12 mouse cellular contexts compared by ENCODE assay signal in the genomic region with DNA sequence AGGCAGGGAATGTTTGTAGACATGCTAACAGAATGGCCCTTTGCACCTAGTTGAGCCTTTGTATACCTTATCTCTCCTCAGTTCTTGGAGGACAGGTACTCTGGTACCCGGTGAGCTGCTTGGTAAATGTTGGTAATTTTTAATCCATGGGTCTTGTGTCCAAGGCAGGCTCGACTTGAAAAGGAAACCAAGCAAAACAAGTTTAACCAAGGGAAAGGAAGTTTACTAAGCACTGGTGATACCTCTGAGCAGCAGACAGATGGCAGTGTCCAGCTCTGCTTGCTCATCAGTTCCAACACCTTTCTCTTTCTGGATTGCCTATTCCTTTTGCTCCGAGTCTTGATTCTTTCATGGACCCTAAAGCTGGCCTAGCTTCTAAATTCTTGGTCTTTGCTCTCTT. TPM values are rescaled to one million over a fixed set of nuclear protein-coding genes. Genes with fewer than 3 reads are reported as not detected.
DNase-seq lines count a peak whose midpoint lies in the region; ATAC-seq and TF ChIP-seq lines count a peak whose summit lies in the region.
"Had no signal": no experiment of that assay in that cellular context is flagged by ENCODE, and none has a peak within 500 bp of the region (broad histone marks: within the 10 kb centered on the region; RNA-seq: fewer than 3 reads in every experiment).

No protein-coding gene starts in this region.

- H3K36me3 ChIP-seq in heart, postnatal 0 days (replicated peaks; ENCODE audit: control insufficient read depth, insufficient read depth, low read length), result peaks cover 37% of the 10 kb centered on the region
- H3K36me3 ChIP-seq in spleen, adult 2 months (ENCODE audit: control insufficient read depth, insufficient read depth, low read length), result peaks cover 20% of the 10 kb centered on the region

- TF ChIP-seq EP300 in heart, postnatal 0 days (IDR thresholded peaks at IDR 0.05; ENCODE audit: low read depth), result no peak

- no peak overlapping the region for H3K4me2 ChIP-seq in heart, postnatal 0 days (ENCODE audit: low read depth, low read length)
- H3K4me2 ChIP-seq: limb, embryonic 12.5 days had no signal

- no peaks in the 10 kb centered on the region for H3K27me3 ChIP-seq in heart, postnatal 0 days (ENCODE audit: control insufficient read depth, insufficient read depth, low read length)
- H3K27me3 ChIP-seq in spleen, adult 2 months (ENCODE audit: control insufficient read depth, insufficient read depth, low read length), result no peaks in the 10 kb centered on the region
- H3K27me3 ChIP-seq: limb, embryonic 12.5 days had no signal

- H3K9ac ChIP-seq in heart, postnatal 0 days (replicated peaks; ENCODE audit: low read depth, low read length), result no peak overlapping the region

- peak; percentile 48 for TF ChIP-seq CTCF in heart, postnatal 0 days (IDR thresholded peaks at IDR 0.05; ENCODE audit: low read depth)
- TF ChIP-seq CTCF in spleen, adult 2 months (IDR thresholded peaks at IDR 0.05; ENCODE audit: extremely low read depth, insufficient read depth, insufficient read length, insufficient replicate concordance), result peak; percentile 44; the same call in 1 of the 2 replicates

- 69% methylated on average over 3 of the region's 3 CpGs for whole genome bisulfite sequencing in heart, postnatal 0 days
- 57% methylated on average over 3 of the region's 3 CpGs for WGBS in spleen, adult 2 months

- TF ChIP-seq POLR2A in spleen, adult 2 months (IDR thresholded peaks at IDR 0.05; ENCODE audit: low read depth, low read length), result no peak

- no peak for ATAC-seq in heart, postnatal 0 days (ENCODE audit: insufficient read depth, low read depth)
- ATAC-seq: forebrain, embryonic 16.5 days had no signal

- H3K27ac ChIP-seq in heart, postnatal 0 days (ENCODE audit: low read depth), result no peak overlapping the region
- no peak overlapping the region for H3K27ac ChIP-seq in spleen, adult 2 months (ENCODE audit: insufficient read depth, low read length)
- H3K27ac ChIP-seq: limb, embryonic 12.5 days had no signal

- DNase-seq in heart, postnatal 0 days (ENCODE audit: low spot score), result peak; percentile 49
- no peak for DNase-seq in heart, adult 11 months
- DNase-seq in spleen, adult 2 months (ENCODE audit: low read depth in 1 of 2, low spot score in 2 of 2), result no peak
- DNase-seq in spleen, adult 18-20 months, result no peak
- DNase-seq in kidney, adult 8-10 months, result peak; percentile 36 to 68
- no peak for DNase-seq in layer of hippocampus, adult 9-10 months (ENCODE audit: low spot score)
- DNase-seq in urinary bladder, adult 2 months (ENCODE audit: low spot score), result no peak
- no peak for DNase-seq in layer of hippocampus, adult 9-11 months
- DNase-seq: cerebellum, postnatal 14 days; heart, postnatal 4 days had no signal

- H3K4me3 ChIP-seq in heart, postnatal 0 days (ENCODE audit: low read depth, low read length), result no peak overlapping the region
- H3K4me3 ChIP-seq in spleen, adult 2 months (ENCODE audit: extremely low read depth, insufficient read depth, insufficient read length), result no peak overlapping the region
- H3K4me3 ChIP-seq: limb, embryonic 12.5 days had no signal

- peaks cover 10% of the 10 kb centered on the region for H3K4me1 ChIP-seq in heart, postnatal 0 days (ENCODE audit: control insufficient read depth, insufficient read depth)
- H3K4me1 ChIP-seq in spleen, adult 2 months (ENCODE audit: control insufficient read depth, insufficient read depth, insufficient read length), result peaks cover 7% of the 10 kb centered on the region; the same call in 1 of the 2 replicates

- H3K9me3 ChIP-seq in heart, postnatal 0 days (replicated peaks; ENCODE audit: control insufficient read depth, low read length), result no peaks in the 10 kb centered on the region
- H3K9me3 ChIP-seq: limb, embryonic 12.5 days had no signal

RNA-seq across cellular contexts. Expression of a gene that starts 4.2 kb away (rescaled TPM):
- 54.9 and 56.2 TPM in 2 replicates for total RNA-seq in heart, postnatal 0 days (2014; rRNA removed; ENCODE audit: low replicate concordance)
- 76.2 and 80.9 TPM in 2 replicates for polyA plus RNA-seq in heart, postnatal 0 days (2015; fragmentation: Nextera tagmentation; extraction: Ambion mirVana)
- 18.9 and 21.6 TPM in 2 replicates for polyA plus RNA-seq in spleen, adult 2 months (2012; rRNA removed)
- 69.5 and 72.5 TPM in 2 replicates for polyA plus RNA-seq in urinary bladder, adult 2 months (2012; rRNA removed)

RNA-seq across cellular contexts. Expression of a gene that starts 13.5 kb away (rescaled TPM):
- total RNA-seq in heart, postnatal 0 days (2014; rRNA removed; ENCODE audit: low replicate concordance), result 1.5 TPM in 1 of 2 replicates, not detected in the other
- 0.05 and 0.25 TPM in 2 replicates for polyA plus RNA-seq in heart, postnatal 0 days (2015; fragmentation: Nextera tagmentation; extraction: Ambion mirVana)
- not detected in 2 replicates for polyA plus RNA-seq in spleen, adult 2 months (2012; rRNA removed)
- not detected in 2 replicates for polyA plus RNA-seq in urinary bladder, adult 2 months (2012; rRNA removed)
- polyA plus RNA-seq: forebrain, embryonic 16.5 days had no signal

RNA-seq across cellular contexts. Expression of a gene that starts 27.5 kb away (rescaled TPM):
- total RNA-seq in heart, postnatal 0 days (2014; rRNA removed; ENCODE audit: low replicate concordance), result 0.31 TPM in 1 of 2 replicates, not detected in the other
- polyA plus RNA-seq in heart, postnatal 0 days (2015; fragmentation: Nextera tagmentation; extraction: Ambion mirVana), result not detected in 2 replicates
- not detected in 2 replicates for polyA plus RNA-seq in spleen, adult 2 months (2012; rRNA removed)
- polyA plus RNA-seq in urinary bladder, adult 2 months (2012; rRNA removed), result not detected in 2 replicates
- total RNA-seq: heart, postnatal 4 days had no signal
- polyA plus RNA-seq: forebrain, embryonic 16.5 days had no signal

RNA-seq across cellular contexts. Expression of a gene that starts 34.8 kb away (rescaled TPM):
- 1.4 TPM in 1 of 2 replicates, not detected in the other for total RNA-seq in heart, postnatal 0 days (2014; rRNA removed; ENCODE audit: low replicate concordance)
- not detected in 2 replicates for polyA plus RNA-seq in heart, postnatal 0 days (2015; fragmentation: Nextera tagmentation; extraction: Ambion mirVana)
- polyA plus RNA-seq in spleen, adult 2 months (2012; rRNA removed), result not detected in 2 replicates
- not detected in 2 replicates for polyA plus RNA-seq in urinary bladder, adult 2 months (2012; rRNA removed)
- total RNA-seq: heart, postnatal 4 days had no signal
- polyA plus RNA-seq: limb, embryonic 12.5 days had no signal

RNA-seq across cellular contexts. Expression of a gene that starts 46.2 kb away (rescaled TPM):
- total RNA-seq in heart, postnatal 0 days (2014; rRNA removed; ENCODE audit: low replicate concordance), result 2.3 and 2.5 TPM in 2 replicates
- polyA plus RNA-seq in heart, postnatal 0 days (2015; fragmentation: Nextera tagmentation; extraction: Ambion mirVana), result 0.38 and 0.60 TPM in 2 replicates
- 26.0 and 28.0 TPM in 2 replicates for polyA plus RNA-seq in spleen, adult 2 months (2012; rRNA removed)
- 4.9 TPM in 2 replicates for polyA plus RNA-seq in urinary bladder, adult 2 months (2012; rRNA removed)

Comparison
In these comparisons a context has a peak if more than half of its experiments do, and no peak if none do; other contexts are left out.
1. DNase-seq: peak in heart, postnatal 0 days (single experiment) and kidney, adult 8-10 months (2 of 2); none in heart, adult 11 months (single experiment), spleen, adult 2 months (0 of 2), spleen, adult 18-20 months (0 of 2), layer of hippocampus, adult 9-10 months (single experiment), urinary bladder, adult 2 months (single experiment) and layer of hippocampus, adult 9-11 months (single experiment).